26 mouse cellular contexts compared by ENCODE assay signal in genomic region chr7:74327716-74328115, GRCm38 (mm10).
DNase-seq lines count a peak whose midpoint lies in the region; ATAC-seq and TF ChIP-seq lines count a peak whose summit lies in the region.
"Had no signal": no experiment of that assay in that cellular context is flagged by ENCODE, and none has a peak within 500 bp of the region (broad histone marks: within the 10 kb centered on the region; RNA-seq: fewer than 3 reads in every experiment).

No protein-coding gene starts in this region.

- no peaks in the 10 kb centered on the region for H3K9me3 ChIP-seq in midbrain, embryonic 11.5 days (ENCODE audit: control insufficient read depth, low read length)
- H3K9me3 ChIP-seq in midbrain, embryonic 13.5 days: no peaks in the 10 kb centered on the region
- H3K9me3 ChIP-seq: forebrain, embryonic 10.5 days; forebrain, embryonic 13.5 days; hindbrain, embryonic 12.5 days; hindbrain, embryonic 15.5 days had no signal

- ATAC-seq in midbrain, embryonic 11.5 days (ENCODE audit: low FRiP score): no peak
- ATAC-seq in midbrain, embryonic 13.5 days: no peak
- ATAC-seq: forebrain, embryonic 13.5 days; forebrain, postnatal 0 days; Patski had no signal

- H3K27ac ChIP-seq in midbrain, embryonic 11.5 days (ENCODE audit: low read depth, low read length): no peak overlapping the region
- H3K27ac ChIP-seq in midbrain, embryonic 13.5 days: no peak overlapping the region
- no peak overlapping the region for H3K27ac ChIP-seq in thymus, adult 2 months (ENCODE audit: control insufficient read depth, insufficient read depth, low read length)
- H3K27ac ChIP-seq: forebrain, embryonic 10.5 days; forebrain, embryonic 13.5 days; gastrocnemius, adult 2 months; hindbrain, embryonic 12.5 days; hindbrain, embryonic 15.5 days had no signal

- no peaks in the 10 kb centered on the region for H3K36me3 ChIP-seq in midbrain, embryonic 11.5 days (ENCODE audit: control insufficient read depth, insufficient read depth, low read length)
- peaks cover 3% of the 10 kb centered on the region; the same call in 1 of the 2 replicates for H3K36me3 ChIP-seq in midbrain, embryonic 13.5 days
- H3K36me3 ChIP-seq in thymus, adult 2 months (ENCODE audit: control insufficient read depth, insufficient read depth, low read length): no peaks in the 10 kb centered on the region
- H3K36me3 ChIP-seq: forebrain, embryonic 10.5 days; G1E; hindbrain, embryonic 12.5 days; hindbrain, embryonic 15.5 days had no signal

- H3K4me1 ChIP-seq in midbrain, embryonic 11.5 days (ENCODE audit: control insufficient read depth, insufficient read depth, low read length): 0 out of 2 replicates have a peak, but pooled peaks cover 2% of the 10 kb centered on the region
- peaks cover 37% of the 10 kb centered on the region for H3K4me1 ChIP-seq in midbrain, embryonic 13.5 days (replicated peaks)
- H3K4me1 ChIP-seq in thymus, adult 2 months (replicated peaks; ENCODE audit: control insufficient read depth, insufficient read depth, low read length): peaks cover 6% of the 10 kb centered on the region

- TF ChIP-seq CTCF in thymus, adult 2 months (IDR thresholded peaks at IDR 0.05; ENCODE audit: borderline replicate concordance, control insufficient read depth, extremely low read depth, insufficient read depth, low read length, poor library complexity): no peak

- no peak overlapping the region for H3K9ac ChIP-seq in midbrain, embryonic 11.5 days (ENCODE audit: low read length)
- no peak overlapping the region for H3K9ac ChIP-seq in midbrain, embryonic 13.5 days (replicated peaks)
- H3K9ac ChIP-seq: forebrain, embryonic 13.5 days; forebrain, postnatal 0 days; hindbrain, embryonic 12.5 days; hindbrain, embryonic 15.5 days had no signal

- no peaks in the 10 kb centered on the region for H3K27me3 ChIP-seq in midbrain, embryonic 11.5 days (ENCODE audit: control insufficient read depth, insufficient read depth, low read length)
- no peaks in the 10 kb centered on the region for H3K27me3 ChIP-seq in midbrain, embryonic 13.5 days
- no peaks in the 10 kb centered on the region for H3K27me3 ChIP-seq in thymus, adult 2 months (ENCODE audit: control insufficient read depth, insufficient read depth, low read length)
- H3K27me3 ChIP-seq: forebrain, embryonic 13.5 days; hindbrain, embryonic 12.5 days; hindbrain, embryonic 15.5 days; Patski had no signal

- TF ChIP-seq POLR2A in thymus, adult 2 months (IDR thresholded peaks at IDR 0.05; ENCODE audit: control insufficient read depth, extremely low read depth, insufficient read depth, low read length, poor library complexity): no peak

- DNase-seq in midbrain, embryonic 11.5 days (ENCODE audit: low spot score, missing footprints): peak; percentile 68
- DNase-seq in thymus, adult 2 months: peak; percentile 43
- DNase-seq in thymus, postnatal 14 days: peak; percentile 57
- peak; percentile 54 for DNase-seq in thymus, postnatal 4 days
- no peak for DNase-seq in kidney, postnatal 4 days
- no peak for DNase-seq in right cerebral cortex, postnatal 10 days (ENCODE audit: low spot score in 2 of 2)
- DNase-seq in kidney, adult 9 months: no peak
- DNase-seq: adrenal gland, adult 2 months; adrenal gland, postnatal 14 days; B cell, adult 2 months; cerebellum, adult 11-12 months; cerebellum, adult 8-10 months; cerebellum, postnatal 10 days; cerebellum, postnatal 36 days; forebrain, postnatal 0 days; gastrocnemius, adult 2 months; gastrocnemius, postnatal 14 days; heart, adult 11 months had no signal

- H3K4me3 ChIP-seq in midbrain, embryonic 11.5 days (ENCODE audit: low read depth, low read length): no peak overlapping the region
- H3K4me3 ChIP-seq in midbrain, embryonic 13.5 days (replicated peaks): no peak overlapping the region
- no peak overlapping the region for H3K4me3 ChIP-seq in thymus, adult 2 months (ENCODE audit: control insufficient read depth, insufficient read depth, low read length)
- H3K4me3 ChIP-seq: forebrain, embryonic 10.5 days; forebrain, embryonic 13.5 days; gastrocnemius, adult 2 months; hindbrain, embryonic 12.5 days; hindbrain, embryonic 15.5 days had no signal

- WGBS in midbrain, embryonic 11.5 days: 93% methylated on average over 5 of the region's 5 CpGs
- WGBS in midbrain, embryonic 13.5 days: 93% methylated on average over 5 of the region's 5 CpGs
- 4% methylated on average over 5 of the region's 5 CpGs for WGBS in thymus, adult 2 months

- H3K4me2 ChIP-seq in midbrain, embryonic 11.5 days: no peak overlapping the region
- H3K4me2 ChIP-seq in midbrain, embryonic 13.5 days (replicated peaks): no peak overlapping the region
- H3K4me2 ChIP-seq: forebrain, embryonic 13.5 days; heart, embryonic 11.5 days; hindbrain, embryonic 12.5 days; hindbrain, embryonic 15.5 days had no signal

Comparison
In these comparisons a context has a peak if more than half of its experiments do, and no peak if none do; other contexts are left out.
1. DNase-seq: peak in midbrain, embryonic 11.5 days (single experiment), thymus, adult 2 months (single experiment), thymus, postnatal 14 days (single experiment) and thymus, postnatal 4 days (single experiment); none in kidney, postnatal 4 days (0 of 2), right cerebral cortex, postnatal 10 days (0 of 2) and kidney, adult 9 months (single experiment).